Mouse (Mus musculus): ENCODE data around the gene Pdcd7.

- no peak for TF ChIP-seq CTCF (IDR thresholded peaks at IDR 0.05; ENCODE audit: extremely low read depth, insufficient read depth, insufficient read length, insufficient replicate concordance)
- no peak for TF ChIP-seq POLR2A (IDR thresholded peaks at IDR 0.05; ENCODE audit: low read depth, low read length)
Observed at GRCm38 (mm10) chr9:65407861-65408260, 62.0 kb downstream of the Pdcd7 start.
